Mouse (Mus musculus): ENCODE data around the gene Cirbp. TPM values are rescaled to one million over a fixed set of nuclear protein-coding genes. Genes with fewer than 3 reads are reported as not detected.
"Not testable (repeated sequence)": the region's sequence is repeated elsewhere in the genome, so short reads cannot be mapped to it uniquely, and the experiment has no call there.

Cirbp gene
- polyA plus RNA-seq, 2 experiments = 10.1 to 19.8 TPM

DNA sequence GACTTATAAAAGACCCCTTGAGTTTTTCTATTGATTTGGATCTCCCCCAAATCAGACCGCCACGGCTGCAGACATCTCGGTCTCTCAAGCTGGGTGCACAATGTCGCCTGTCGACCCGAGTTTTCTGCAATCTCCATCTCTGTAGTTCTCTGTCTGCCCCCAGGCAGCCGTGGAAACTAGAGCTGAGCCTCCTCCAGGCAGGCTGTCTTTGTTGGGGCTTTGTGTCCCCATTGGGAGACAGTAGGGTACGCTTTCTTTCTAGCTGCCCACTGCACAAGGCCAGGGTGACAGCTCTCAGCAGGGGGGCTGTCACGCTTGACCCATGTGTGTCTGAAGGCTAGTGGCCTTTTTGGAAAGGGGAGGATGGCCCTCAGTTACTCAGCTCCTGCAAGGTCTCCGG is 41.9 kb downstream of the Cirbp start:
- H3K27ac ChIP-seq = no peak overlapping the region
- no peaks in the 10 kb centered on the region for H3K27me3 ChIP-seq (ENCODE audit: control insufficient read depth, insufficient read depth, low read length)
- no peak for DNase-seq (ENCODE audit: low read depth in 3 of 3, low spot score in 3 of 3)
- 63% methylated on average over 10 of the region's 10 CpGs for WGBS (ENCODE audit: insufficient replicate concordance)
- ATAC-seq (ENCODE audit: insufficient read depth) = no peak
- no peak overlapping the region for H3K4me3 ChIP-seq (ENCODE audit: insufficient read depth in 1 of 2, low read depth in 2 of 2, low read length in 2 of 2)
- no peaks in the 10 kb centered on the region for H3K36me3 ChIP-seq (replicated peaks; ENCODE audit: control insufficient read depth, insufficient read depth, low read depth)
- no peak overlapping the region for H3K9ac ChIP-seq (replicated peaks)
- TF ChIP-seq CTCF (IDR thresholded peaks at IDR 0.05; ENCODE audit: low read depth) = no peak
- no peak for TF ChIP-seq EP300 (IDR thresholded peaks at IDR 0.05; ENCODE audit: low read depth)
- no peak overlapping the region for H3K4me2 ChIP-seq (ENCODE audit: low read depth)
- no peaks in the 10 kb centered on the region for H3K9me3 ChIP-seq (ENCODE audit: control insufficient read depth, low read length)
- no peaks in the 10 kb centered on the region for H3K4me1 ChIP-seq (replicated peaks; ENCODE audit: control insufficient read depth in 2 of 2, insufficient read depth in 2 of 2, low read length in 1 of 2)

DNA sequence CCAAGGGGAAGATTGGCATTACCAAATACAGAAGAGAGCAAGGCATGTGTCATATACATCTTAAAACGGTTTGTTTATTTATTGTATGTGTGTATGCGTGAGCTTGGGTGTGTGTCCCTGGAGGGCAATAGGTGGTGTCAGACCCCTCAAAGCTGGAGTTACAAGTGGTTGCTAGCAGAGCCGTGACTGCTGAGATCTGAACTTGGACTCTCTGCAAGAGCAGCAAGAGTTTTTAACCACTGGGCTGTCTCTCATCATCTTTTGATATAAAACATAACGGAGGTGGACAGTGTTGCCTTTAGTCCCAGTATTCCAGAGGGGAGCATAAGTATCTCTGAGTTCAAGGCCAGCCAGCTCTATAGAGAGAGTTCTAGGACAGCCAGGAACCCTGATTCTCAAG is 42.5 kb downstream of the Cirbp start:
- Histone ChIP-seq H3K4me2 (ENCODE audit: low read depth) (no peak overlapping the region), H3K36me3 (replicated peaks; ENCODE audit: control insufficient read depth, insufficient read depth, low read depth) (no peaks in the 10 kb centered on the region)
- 76% methylated on average over 4 of the region's 4 CpGs for WGBS (ENCODE audit: insufficient replicate concordance)

DNA sequence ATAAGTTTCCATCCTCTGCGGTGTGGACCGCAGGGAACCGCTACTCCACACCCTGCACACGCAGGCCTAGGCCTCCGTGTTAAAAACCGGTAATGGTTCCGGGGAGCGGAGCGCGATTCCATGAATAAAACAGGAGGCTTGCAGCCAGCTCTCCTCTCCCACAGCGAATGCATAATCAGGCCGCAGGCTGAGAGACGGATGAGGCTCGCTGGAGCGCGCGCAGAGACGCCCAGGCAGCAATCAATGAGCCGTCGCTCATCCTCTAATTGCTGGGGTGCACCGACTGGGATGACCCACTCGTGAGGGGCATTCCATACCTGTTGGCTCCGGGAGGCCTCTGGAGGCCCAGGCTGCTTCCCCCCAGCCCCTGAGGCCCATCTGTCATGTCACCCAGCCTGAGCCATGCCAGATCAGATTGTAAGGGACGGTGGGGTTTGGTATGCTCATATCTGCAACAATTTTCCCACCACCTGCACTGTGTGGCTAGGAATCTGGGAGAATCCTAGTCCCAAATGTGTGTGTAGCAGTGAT is 43.1 kb downstream of the Cirbp start:
- H3K4me1 ChIP-seq (replicated peaks; ENCODE audit: control insufficient read depth in 2 of 2, insufficient read depth in 2 of 2, low read length in 1 of 2) = no peaks in the 10 kb centered on the region
- no peak overlapping the region for H3K9ac ChIP-seq (replicated peaks)
- DNase-seq (ENCODE audit: low read depth in 3 of 3, low spot score in 3 of 3) (no peak), ATAC-seq (ENCODE audit: insufficient read depth) (no peak)
- no peak for TF ChIP-seq EP300 (IDR thresholded peaks at IDR 0.05; ENCODE audit: low read depth)
- TF ChIP-seq CTCF (IDR thresholded peaks at IDR 0.05; ENCODE audit: low read depth) = no peak
- no peaks in the 10 kb centered on the region for H3K27me3 ChIP-seq (ENCODE audit: control insufficient read depth, insufficient read depth, low read length)
- H3K4me3 ChIP-seq (ENCODE audit: insufficient read depth in 1 of 2, low read depth in 2 of 2, low read length in 2 of 2) = no peak overlapping the region
- WGBS (ENCODE audit: insufficient replicate concordance) = 40% methylated on average over 24 of the region's 24 CpGs
- no peaks in the 10 kb centered on the region for H3K36me3 ChIP-seq (replicated peaks; ENCODE audit: control insufficient read depth, insufficient read depth, low read depth)
- no peak overlapping the region for H3K4me2 ChIP-seq (ENCODE audit: low read depth)
- no peak overlapping the region for H3K27ac ChIP-seq
- no peaks in the 10 kb centered on the region for H3K9me3 ChIP-seq (ENCODE audit: control insufficient read depth, low read length)

More for the DNA sequence above, 42.5 kb downstream of the Cirbp start:
- no peak for DNase-seq (ENCODE audit: low read depth in 3 of 3, low spot score in 3 of 3)
- H3K9me3 ChIP-seq (ENCODE audit: control insufficient read depth, low read length) = no peaks in the 10 kb centered on the region
- no peak overlapping the region for H3K4me3 ChIP-seq (ENCODE audit: insufficient read depth in 1 of 2, low read depth in 2 of 2, low read length in 2 of 2)
- no peak overlapping the region for H3K27ac ChIP-seq
- no peak for ATAC-seq (ENCODE audit: insufficient read depth)
- no peaks in the 10 kb centered on the region for H3K27me3 ChIP-seq (ENCODE audit: control insufficient read depth, insufficient read depth, low read length)
- no peaks in the 10 kb centered on the region for H3K4me1 ChIP-seq (replicated peaks; ENCODE audit: control insufficient read depth in 2 of 2, insufficient read depth in 2 of 2, low read length in 1 of 2)
- H3K9ac ChIP-seq (replicated peaks) = no peak overlapping the region
- TF ChIP-seq CTCF (IDR thresholded peaks at IDR 0.05; ENCODE audit: low read depth) (no peak), EP300 (IDR thresholded peaks at IDR 0.05; ENCODE audit: low read depth) (no peak)

DNA sequence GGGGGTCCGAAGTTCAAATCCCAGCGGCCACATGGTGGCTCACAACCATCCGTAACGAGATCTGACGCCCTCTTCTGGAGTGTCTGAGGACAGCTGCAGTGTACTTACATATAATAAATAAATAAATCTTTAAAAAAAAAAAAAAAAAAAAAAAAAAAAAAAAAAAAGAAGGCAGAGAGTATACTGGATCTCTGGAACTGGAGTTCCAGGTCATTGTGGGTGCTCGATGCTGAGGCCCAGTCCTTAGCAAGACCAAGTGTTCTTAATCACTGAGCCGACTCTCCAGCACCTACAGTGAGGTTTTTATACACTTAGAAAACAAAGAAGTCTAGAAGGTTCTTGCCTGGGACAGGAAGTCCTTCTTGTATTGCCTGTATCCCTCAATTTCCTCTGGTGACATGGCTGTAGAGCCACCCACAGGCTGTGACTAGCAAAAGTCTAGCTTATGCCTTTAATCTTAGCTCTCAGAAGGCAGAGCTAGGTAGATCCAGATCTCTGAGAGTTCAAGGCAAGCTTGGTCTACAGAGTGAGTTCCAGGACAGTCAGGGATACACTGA is 45.8 kb downstream of the Cirbp start:
- not testable (repeated sequence) for H3K9ac ChIP-seq (replicated peaks); ATAC-seq (ENCODE audit: insufficient read depth); H3K4me3 ChIP-seq (ENCODE audit: insufficient read depth in 1 of 2, low read depth in 2 of 2, low read length in 2 of 2); H3K4me2 ChIP-seq (ENCODE audit: low read depth); H3K9me3 ChIP-seq (ENCODE audit: control insufficient read depth, low read length); H3K4me1 ChIP-seq (replicated peaks; ENCODE audit: control insufficient read depth in 2 of 2, insufficient read depth in 2 of 2, low read length in 1 of 2); H3K27ac ChIP-seq; H3K36me3 ChIP-seq (replicated peaks; ENCODE audit: control insufficient read depth, insufficient read depth, low read depth); H3K27me3 ChIP-seq (ENCODE audit: control insufficient read depth, insufficient read depth, low read length); DNase-seq (ENCODE audit: low read depth in 3 of 3, low spot score in 3 of 3)
- WGBS (ENCODE audit: insufficient replicate concordance) = 56% methylated on average over 7 of the region's 7 CpGs

DNA sequence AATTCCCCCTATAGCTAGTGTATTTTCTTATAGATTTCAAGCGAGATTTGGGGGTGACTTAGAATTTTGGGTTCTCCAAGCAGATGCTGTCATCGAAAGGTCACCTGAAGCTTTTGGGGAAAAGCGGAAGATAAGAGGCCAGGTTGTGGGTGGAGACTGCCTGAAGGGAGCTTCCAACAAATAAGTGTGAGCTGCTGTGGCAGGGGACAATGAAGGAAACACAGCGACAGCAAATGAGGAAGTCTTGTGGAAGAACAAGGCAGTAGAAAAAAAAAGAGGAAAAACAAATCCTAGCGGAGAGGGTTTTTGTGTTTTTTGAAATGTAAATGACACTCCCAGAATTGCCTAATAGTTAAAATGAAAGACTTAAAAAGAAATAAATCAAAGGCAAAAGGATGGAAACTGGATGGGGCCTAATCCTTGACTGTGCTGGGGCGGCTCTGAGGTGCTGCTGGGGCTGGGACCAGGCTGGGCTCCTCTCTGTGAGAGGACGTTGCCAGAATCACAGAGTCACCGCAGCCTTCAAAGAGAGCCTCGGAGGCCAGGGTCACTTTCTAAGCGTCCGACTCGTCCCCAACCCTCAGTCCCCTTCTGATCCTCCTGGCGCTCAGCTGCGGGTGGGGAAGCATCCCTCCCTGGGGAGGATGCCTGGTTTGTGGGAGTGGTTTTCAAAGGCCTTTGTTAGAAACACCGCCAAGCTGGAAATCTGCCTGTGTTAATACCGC is 49.4 kb downstream of the Cirbp start:
- DNase-seq (ENCODE audit: low read depth in 3 of 3, low spot score in 3 of 3) (no peak), ATAC-seq (ENCODE audit: insufficient read depth) (no peak)
- Histone ChIP-seq H3K4me3 (ENCODE audit: insufficient read depth in 1 of 2, low read depth in 2 of 2, low read length in 2 of 2) (no peak overlapping the region), H3K27me3 (ENCODE audit: control insufficient read depth, insufficient read depth, low read length) (no peaks in the 10 kb centered on the region; the same call in 1 of the 2 replicates), H3K4me1 (replicated peaks; ENCODE audit: control insufficient read depth in 2 of 2, insufficient read depth in 2 of 2, low read length in 1 of 2) (no peaks in the 10 kb centered on the region), H3K36me3 (replicated peaks; ENCODE audit: control insufficient read depth, insufficient read depth, low read depth) (no peaks in the 10 kb centered on the region), H3K27ac (no peak overlapping the region), H3K4me2 (ENCODE audit: low read depth) (no peak overlapping the region), H3K9ac (replicated peaks) (no peak overlapping the region), H3K9me3 (ENCODE audit: control insufficient read depth, low read length) (no peaks in the 10 kb centered on the region)
- 18% methylated on average over 16 of the region's 16 CpGs for WGBS (ENCODE audit: insufficient replicate concordance)
- TF ChIP-seq EP300 (IDR thresholded peaks at IDR 0.05; ENCODE audit: low read depth) (no peak), CTCF (IDR thresholded peaks at IDR 0.05; ENCODE audit: low read depth) (no peak)

Measured in liver, embryonic 14.5 days (tissue).